In the genomic region with DNA sequence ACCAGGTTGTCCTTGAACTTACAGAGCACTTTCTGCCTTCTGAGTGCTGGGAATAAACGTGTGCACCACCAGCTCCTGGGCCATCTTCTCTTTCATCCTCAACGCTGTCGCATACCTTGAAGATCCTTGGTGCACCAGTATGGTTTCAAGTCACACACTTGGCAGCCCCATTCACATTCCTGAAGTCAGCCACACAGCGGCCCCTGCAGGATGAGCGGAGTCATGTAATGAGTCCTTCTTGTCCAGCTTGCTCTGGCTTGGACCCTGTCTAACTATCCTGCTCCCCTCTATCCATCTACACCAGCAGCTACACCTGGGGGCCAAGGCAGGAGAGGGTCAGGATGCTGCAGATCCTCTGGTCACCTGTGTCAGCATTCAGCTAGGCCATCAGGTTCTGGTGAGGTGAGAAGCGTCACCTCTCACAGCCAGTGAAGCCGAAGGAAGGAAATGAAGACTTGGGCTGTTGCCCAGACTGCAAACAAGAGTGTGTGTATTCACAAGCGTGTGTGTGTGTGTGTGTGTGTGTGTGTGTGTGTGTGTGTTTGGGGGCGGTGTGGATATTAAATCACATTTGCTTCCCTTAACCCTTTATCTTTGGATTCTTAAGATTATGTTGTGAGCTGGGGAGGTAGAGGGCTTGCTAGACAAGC, we compare ENCODE assay signal across 8 mouse cellular contexts. TPM values are rescaled to one million over a fixed set of nuclear protein-coding genes. Genes with fewer than 3 reads are reported as not detected.
DNase-seq lines count a peak whose midpoint lies in the region; ATAC-seq lines count a peak whose summit lies in the region.

No protein-coding gene starts in this region.

- ATAC-seq in CD4-positive, CD25-positive, alpha-beta regulatory T cell, adult 4 months, result no peak
- peak; percentile 52 for ATAC-seq in megakaryocyte progenitor cell, adult 5-6 weeks (replicated peaks; ENCODE audit: poor library complexity)

- DNase-seq in CD4-positive, CD25-positive, alpha-beta regulatory T cell, adult 2 months (ENCODE audit: low read depth, low spot score), result peak; percentile 49
- DNase-seq in left cerebral cortex, postnatal 14 days (ENCODE audit: low spot score in 2 of 2), result peak; percentile 23 to 26
- DNase-seq in left cerebral cortex, adult 11 months (ENCODE audit: low spot score), result no peak
- peak; percentile 75 for DNase-seq in adrenal gland, postnatal 10 days
- DNase-seq in heart, postnatal 14 days, result peak; percentile 44 to 65
- no peak for DNase-seq in layer of hippocampus, adult 18-20 months (ENCODE audit: low spot score in 2 of 2)

- intact Hi-C loops in left cerebral cortex, postnatal 14 days (cut with DNase I), result loop anchor here (2.0 kb wide), 1 partner anchor 78 kb away; no protein-coding TSS in a partner anchor
- intact Hi-C loops in heart, postnatal 14 days (cut with DNase I), result no loop called here

RNA-seq across cellular contexts. Expression of a gene that starts 18.0 kb away (rescaled TPM):
- polyA plus RNA-seq in CD4-positive, CD25-positive, alpha-beta regulatory T cell, adult 4 months (2017; shearing (Covaris generic)), result 1 to 10 TPM; 7.4 to 8.3 TPM
- 1 to 10 TPM; 7.6 to 8.8 TPM for total RNA-seq in left cerebral cortex, postnatal 14 days (2021)
- total RNA-seq in adrenal gland, postnatal 10 days (2021), result 10 to 100 TPM; 31.7 to 33.5 TPM
- total RNA-seq in heart, postnatal 14 days (2021), result 10 to 100 TPM; 11.1 to 12.8 TPM
- 4.0 and 4.8 TPM in 2 replicates for total RNA-seq in megakaryocyte progenitor cell, adult 5-6 weeks (2015)
- total RNA-seq in megakaryocyte progenitor cell, adult 5-6 weeks (2017), result 7.0 and 8.8 TPM in 2 replicates
- total RNA-seq in layer of hippocampus, adult 18-20 months (2021), result 1 to 10 TPM; 6.1 to 7.0 TPM

Comparison
In these comparisons a context has a peak if more than half of its experiments do, and no peak if none do; other contexts are left out.
1. DNase-seq: peak in CD4-positive, CD25-positive, alpha-beta regulatory T cell, adult 2 months (single experiment), left cerebral cortex, postnatal 14 days (2 of 2), adrenal gland, postnatal 10 days (single experiment) and heart, postnatal 14 days (2 of 2); none in left cerebral cortex, adult 11 months (single experiment) and layer of hippocampus, adult 18-20 months (0 of 2).